Mouse (Mus musculus): ENCODE measurements around the gene Asna1. TPM values are rescaled to one million over a fixed set of nuclear protein-coding genes. Genes with fewer than 3 reads are reported as not detected.

Asna1 gene
- polyA plus RNA-seq, 1 experiment from 2014 or later: 83.1 TPM

GRCm38 (mm10) chr8:84997649-84998295, 27.3 kb downstream of the Asna1 start:
- H3K4me3 ChIP-seq (ENCODE audit: low read depth, low read length): no peak overlapping the region
- no peak overlapping the region for H3K27ac ChIP-seq (ENCODE audit: low read length)
- H3K9me3 ChIP-seq (ENCODE audit: low read length): no peaks in the 10 kb centered on the region
- ATAC-seq: peak; percentile 89
- H3K4me2 ChIP-seq (replicated peaks; ENCODE audit: low read depth, low read length): no peak overlapping the region
- TF ChIP-seq EP300 (IDR thresholded peaks at IDR 0.05) (no peak), CTCF (IDR thresholded peaks at IDR 0.05) (peak; percentile 99)
- H3K36me3 ChIP-seq (ENCODE audit: insufficient read depth, low read length): no peaks in the 10 kb centered on the region
- 10% methylated on average over 19 of the region's 19 CpGs for WGBS
- H3K27me3 ChIP-seq (replicated peaks; ENCODE audit: insufficient read depth, low read length): no peaks in the 10 kb centered on the region
- peak; percentile 92 for DNase-seq (ENCODE audit: low spot score)
- no peaks in the 10 kb centered on the region for H3K4me1 ChIP-seq (ENCODE audit: insufficient read depth, low read depth, low read length)
- no peak overlapping the region for H3K9ac ChIP-seq (replicated peaks; ENCODE audit: low read depth)

- no peaks in the 10 kb centered on the region for H3K27me3 ChIP-seq (replicated peaks; ENCODE audit: insufficient read depth, low read length)
- ATAC-seq (no peak), DNase-seq (ENCODE audit: low spot score) (no peak)
- no peak for TF ChIP-seq CTCF (IDR thresholded peaks at IDR 0.05)
- no peak for TF ChIP-seq EP300 (IDR thresholded peaks at IDR 0.05)
- 88% methylated on average over 5 of the region's 5 CpGs for WGBS
- H3K9me3 ChIP-seq (ENCODE audit: low read length): no peaks in the 10 kb centered on the region
- H3K4me3 ChIP-seq (ENCODE audit: low read depth, low read length): no peak overlapping the region
- no peaks in the 10 kb centered on the region for H3K36me3 ChIP-seq (ENCODE audit: insufficient read depth, low read length)
- no peaks in the 10 kb centered on the region for H3K4me1 ChIP-seq (ENCODE audit: insufficient read depth, low read depth, low read length)
- H3K4me2 ChIP-seq (replicated peaks; ENCODE audit: low read depth, low read length): no peak overlapping the region
- no peak overlapping the region for H3K9ac ChIP-seq (replicated peaks; ENCODE audit: low read depth)
- no peak overlapping the region for H3K27ac ChIP-seq (ENCODE audit: low read length)
These were observed 28.1 kb downstream of the Asna1 start for GRCm38 (mm10) chr8:84996978-84997377.

- no peak overlapping the region for H3K27ac ChIP-seq (ENCODE audit: low read length)
- no peak overlapping the region for H3K9ac ChIP-seq (replicated peaks; ENCODE audit: low read depth)
- no peaks in the 10 kb centered on the region for H3K27me3 ChIP-seq (replicated peaks; ENCODE audit: insufficient read depth, low read length)
- TF ChIP-seq EP300 (IDR thresholded peaks at IDR 0.05): no peak
- TF ChIP-seq CTCF (IDR thresholded peaks at IDR 0.05): no peak
- no peak overlapping the region for H3K4me3 ChIP-seq (ENCODE audit: low read depth, low read length)
- H3K9me3 ChIP-seq (ENCODE audit: low read length): no peaks in the 10 kb centered on the region
- no peaks in the 10 kb centered on the region; the same call in 1 of the 2 replicates for H3K4me1 ChIP-seq (ENCODE audit: insufficient read depth, low read depth, low read length)
- no peak overlapping the region for H3K4me2 ChIP-seq (replicated peaks; ENCODE audit: low read depth, low read length)
- H3K36me3 ChIP-seq (ENCODE audit: insufficient read depth, low read length): no peaks in the 10 kb centered on the region
- ATAC-seq (no peak), DNase-seq (ENCODE audit: low spot score) (no peak)
- 45% methylated on average over 25 of the region's 25 CpGs for WGBS
These were observed 29.4 kb downstream of the Asna1 start for GRCm38 (mm10) chr8:84995680-84996079.

GRCm38 (mm10) chr8:84994375-84994774, 30.7 kb downstream of the Asna1 start:
- 92% methylated on average over 9 of the region's 9 CpGs for WGBS

GRCm38 (mm10) chr8:84990836-84991235, 34.2 kb downstream of the Asna1 start:
- no peaks in the 10 kb centered on the region for H3K27me3 ChIP-seq (replicated peaks; ENCODE audit: insufficient read depth, low read length)
- H3K4me3 ChIP-seq (ENCODE audit: low read depth, low read length): peak overlapping the region; percentile 55
- H3K27ac ChIP-seq (ENCODE audit: low read length): peak overlapping the region; percentile 96
- no peaks in the 10 kb centered on the region for H3K36me3 ChIP-seq (ENCODE audit: insufficient read depth, low read length)
- 1% methylated on average over 15 of the region's 15 CpGs for WGBS
- H3K4me1 ChIP-seq (ENCODE audit: insufficient read depth, low read depth, low read length): peaks cover 14% of the 10 kb centered on the region
- H3K9me3 ChIP-seq (ENCODE audit: low read length): no peaks in the 10 kb centered on the region
- H3K9ac ChIP-seq (replicated peaks; ENCODE audit: low read depth): peak overlapping the region; percentile 75; the same call in 1 of the 2 replicates
- peak overlapping the region; percentile 92 for H3K4me2 ChIP-seq (replicated peaks; ENCODE audit: low read depth, low read length)
- TF ChIP-seq EP300 (IDR thresholded peaks at IDR 0.05) (no peak), CTCF (IDR thresholded peaks at IDR 0.05) (no peak)
- DNase-seq (ENCODE audit: low spot score): peak; percentile 95
- peak; percentile 75 for ATAC-seq

More at GRCm38 (mm10) chr8:84994375-84994774, 30.7 kb downstream of the Asna1 start:
- no peak overlapping the region for H3K27ac ChIP-seq (ENCODE audit: low read length)
- DNase-seq (ENCODE audit: low spot score) (no peak), ATAC-seq (no peak)
- TF ChIP-seq EP300 (IDR thresholded peaks at IDR 0.05) (no peak), CTCF (IDR thresholded peaks at IDR 0.05) (no peak)
- no peaks in the 10 kb centered on the region for H3K36me3 ChIP-seq (ENCODE audit: insufficient read depth, low read length)
- H3K9me3 ChIP-seq (ENCODE audit: low read length): no peaks in the 10 kb centered on the region
- peaks cover 1% of the 10 kb centered on the region for H3K4me1 ChIP-seq (ENCODE audit: insufficient read depth, low read depth, low read length)
- H3K9ac ChIP-seq (replicated peaks; ENCODE audit: low read depth): no peak overlapping the region
- H3K27me3 ChIP-seq (replicated peaks; ENCODE audit: insufficient read depth, low read length): no peaks in the 10 kb centered on the region
- no peak overlapping the region for H3K4me3 ChIP-seq (ENCODE audit: low read depth, low read length)
- H3K4me2 ChIP-seq (replicated peaks; ENCODE audit: low read depth, low read length): no peak overlapping the region

GRCm38 (mm10) chr8:84990349-84990748, 34.7 kb downstream of the Asna1 start, which contains the start of gene Hook2:
Gene Hook2 (plus strand): TSS chr8:84990603.
- H3K27ac ChIP-seq (ENCODE audit: low read length): peak within 1 kb of the TSS; percentile 96
- ATAC-seq: peak; percentile 87
- no peaks in the 10 kb centered on the region for H3K9me3 ChIP-seq (ENCODE audit: low read length)
- peak within 1 kb of the TSS; percentile 75 for H3K9ac ChIP-seq (replicated peaks; ENCODE audit: low read depth)
- peak within 1 kb of the TSS; percentile 55 for H3K4me3 ChIP-seq (ENCODE audit: low read depth, low read length)
- peak; percentile 99 for DNase-seq (ENCODE audit: low spot score)
- WGBS: 0% methylated on average over 28 of the region's 28 CpGs
- H3K4me2 ChIP-seq (replicated peaks; ENCODE audit: low read depth, low read length): peak within 1 kb of the TSS; percentile 92
- H3K27me3 ChIP-seq (replicated peaks; ENCODE audit: insufficient read depth, low read length): no peaks in the 10 kb centered on the region
- TF ChIP-seq CTCF (IDR thresholded peaks at IDR 0.05) (peak; percentile 98), EP300 (IDR thresholded peaks at IDR 0.05) (no peak)
- peaks cover 17% of the 10 kb centered on the region for H3K4me1 ChIP-seq (ENCODE audit: insufficient read depth, low read depth, low read length)
- H3K36me3 ChIP-seq (ENCODE audit: insufficient read depth, low read length): no peaks in the 10 kb centered on the region
